Mouse (Mus musculus) CH12.LX (cell line): ENCODE data around the gene Luzp1.

Experiments used
- CTCF ChIP-seq, 2 experiments: IDR thresholded peaks in 1 of 2; conservative IDR thresholded peaks in 1 of 2; 2 replicates each; pipeline ENCODE4 v1.5.1; 2011 to 2012; ENCODE audit warnings: low read depth in 2 of 2, low read length in 2 of 2, improper control_type of control experiment in 1 of 2, inconsistent platforms in 1 of 2, mild to moderate bottlenecking in 1 of 2, moderate library complexity in 1 of 2
- MXI1 ChIP-seq: IDR thresholded peaks from 2 replicates; pipeline ENCODE4 v1.6.1; 2011; ENCODE audit warnings: mild to moderate bottlenecking, low read depth, low read length, improper control_type of control experiment
- TCF12 ChIP-seq: IDR thresholded peaks from 2 replicates; pipeline ENCODE4 v1.6.1; 2014; ENCODE audit warnings: low read depth, mild to moderate bottlenecking, inconsistent platforms, low read length, improper control_type of control experiment

- TF ChIP-seq CTCF (conservative IDR thresholded peaks at IDR 0.05 in 1 of 2, IDR thresholded peaks at IDR 0.05 in 1 of 2; ENCODE audit: low read depth in 2 of 2, low read length in 2 of 2) (no peak), MXI1 (no peak), TCF12 (no peak)
Observed at GRCm38 (mm10) chr4:136553108-136553507, 83.5 kb downstream of the Luzp1 start.
